Mouse (Mus musculus) liver, embryonic 13.5 days (tissue): ENCODE measurements around the gene Parva. TPM values are rescaled to one million over a fixed set of nuclear protein-coding genes. Genes with fewer than 3 reads are reported as not detected.

Source experiments
- ATAC-seq: fragments of 200-750 bp; cut with Nextera tagmentation; 2 replicates; pipeline ENCODE4 v1.8.0; 2017; ENCODE audit warnings: low read depth, mild to moderate bottlenecking, moderate number of reproducible peaks, moderate library complexity
- DNase-seq: peaks from one replicate; pipeline ENCODE4 v3.0.0; 2022
- H3K27ac ChIP-seq: fragments of 300-500 bp; sonication (generic); 2 replicates; pipeline ENCODE4 v1.5.1; 2015; ENCODE audit warnings: moderate library complexity, mild to moderate bottlenecking, inconsistent platforms
- H3K27me3 ChIP-seq: fragments of 300-500 bp; sonication (generic); 2 replicates; pipeline ENCODE4 v1.6.1; 2015; ENCODE audit warnings: mild to moderate bottlenecking, inconsistent platforms
- H3K36me3 ChIP-seq: fragments of 300-500 bp; sonication (generic); 2 replicates; pipeline ENCODE4 v1.6.1; 2015; ENCODE audit warnings: mild to moderate bottlenecking, inconsistent platforms
- H3K4me1 ChIP-seq: fragments of 300-500 bp; sonication (generic); replicated peaks from 2 replicates; pipeline ENCODE4 v1.6.1; 2015; ENCODE audit warnings: inconsistent platforms
- H3K4me2 ChIP-seq: fragments of 300-500 bp; sonication (generic); 2 replicates; pipeline ENCODE4 v1.6.1; 2015; ENCODE audit warnings: inconsistent platforms, mild to moderate bottlenecking, moderate library complexity
- H3K4me3 ChIP-seq: fragments of 300-500 bp; sonication (generic); replicated peaks from 2 replicates; pipeline ENCODE4 v1.5.1; 2015; ENCODE audit warnings: mild to moderate bottlenecking, inconsistent platforms
- H3K9ac ChIP-seq: fragments of 300-500 bp; sonication (generic); 2 replicates; pipeline ENCODE4 v1.6.1; 2015; ENCODE audit warnings: mild to moderate bottlenecking, inconsistent platforms
- H3K9me3 ChIP-seq: fragments of 300-500 bp; sonication (generic); replicated peaks from 2 replicates; pipeline ENCODE4 v1.6.1; 2016; ENCODE audit warnings: inconsistent platforms
- WGBS: fragments of 180-500 bp; shearing (Covaris S2); methylation state at CpG from one replicate; pipeline ENCODE4 v1.1.7; 2015; ENCODE audit not compliant: insufficient replicate concordance; 5-methylcytosine and 5-hydroxymethylcytosine counted together
- polyA plus RNA-seq: library from polyadenylated mRNA; unstranded; fragments of >200 nt; fragmentation: Nextera tagmentation; extraction: Ambion mirVana; gene quantifications from 2 replicates; pipeline ENCODE4 v1.2.1, GENCODE M21; 2015

The Parva gene
- polyA plus RNA-seq, 1 experiment from 2014 or later: 8.1 TPM

GRCm38 (mm10) chr7:112399425-112400170 lies 27.7 kb upstream of the Parva start:
- no peak overlapping the region for H3K4me2 ChIP-seq
- H3K4me3 ChIP-seq: no peak overlapping the region
- no peaks in the 10 kb centered on the region for H3K27me3 ChIP-seq
- ATAC-seq: no peak
- no peak overlapping the region for H3K27ac ChIP-seq
- 66% methylated on average over 7 of the region's 7 CpGs for WGBS
- H3K9ac ChIP-seq: no peak overlapping the region
- no peaks in the 10 kb centered on the region for H3K36me3 ChIP-seq
- DNase-seq: no peak
- H3K4me1 ChIP-seq: no peaks in the 10 kb centered on the region
- no peaks in the 10 kb centered on the region for H3K9me3 ChIP-seq

- 24% methylated on average over 6 of the region's 6 CpGs for WGBS
- Histone ChIP-seq H3K4me2 (no peak overlapping the region), H3K36me3 (no peaks in the 10 kb centered on the region), H3K9ac (no peak overlapping the region), H3K9me3 (no peaks in the 10 kb centered on the region), H3K27me3 (no peaks in the 10 kb centered on the region), H3K4me1 (no peaks in the 10 kb centered on the region), H3K27ac (no peak overlapping the region), H3K4me3 (no peak overlapping the region)
- DNase-seq: peak; percentile 17
- no peak for ATAC-seq
These were observed 27.1 kb upstream of the Parva start for GRCm38 (mm10) chr7:112400175-112400574.

DNA sequence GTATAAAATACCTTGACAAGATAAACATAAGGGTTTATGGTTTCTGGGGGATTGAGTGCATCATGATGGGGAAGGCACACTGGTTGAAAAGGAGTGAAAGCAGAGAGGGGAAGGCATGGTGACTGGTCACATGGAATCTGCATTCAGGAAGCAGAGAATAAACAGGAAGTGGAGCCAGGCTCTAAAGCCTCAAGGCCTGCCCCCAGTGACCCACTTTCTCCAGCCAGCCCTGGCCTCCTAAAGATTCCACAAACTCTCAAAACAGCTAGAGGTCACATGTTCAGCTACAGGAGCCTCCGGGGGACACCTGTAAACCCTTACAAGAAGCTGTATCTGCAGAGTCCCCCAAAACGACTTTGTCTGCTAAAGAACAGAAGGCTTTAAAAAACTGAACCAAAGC lies 22.2 kb upstream of the Parva start:
- H3K27ac ChIP-seq: no peak overlapping the region
- no peaks in the 10 kb centered on the region for H3K27me3 ChIP-seq
- DNase-seq (no peak), ATAC-seq (no peak)
- no peaks in the 10 kb centered on the region for H3K36me3 ChIP-seq
- H3K4me1 ChIP-seq: no peaks in the 10 kb centered on the region
- H3K4me2 ChIP-seq: no peak overlapping the region
- no peak overlapping the region for H3K4me3 ChIP-seq
- 15% methylated on average over 2 of the region's 2 CpGs for WGBS
- no peak overlapping the region for H3K9ac ChIP-seq
- no peaks in the 10 kb centered on the region for H3K9me3 ChIP-seq

DNA sequence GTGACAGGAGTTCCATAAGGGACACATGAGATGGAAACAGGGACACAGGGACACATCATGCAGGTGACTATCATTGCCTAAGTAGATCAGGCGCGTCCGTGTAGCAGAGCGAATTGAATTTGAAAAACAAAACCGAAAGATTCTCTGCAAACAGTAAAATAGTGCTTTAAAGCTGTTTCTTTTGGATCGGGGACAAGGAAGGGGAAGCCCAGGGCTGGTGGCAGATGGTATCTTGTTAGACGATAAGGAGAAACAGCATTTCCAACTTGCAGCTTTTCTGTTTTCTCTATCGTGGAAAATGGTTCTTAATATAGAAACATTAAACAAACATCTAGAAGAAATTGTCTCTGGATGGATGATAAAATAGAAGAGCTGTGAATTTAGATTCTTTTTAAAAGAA lies 21.7 kb upstream of the Parva start:
- H3K9me3 ChIP-seq: no peaks in the 10 kb centered on the region
- no peak overlapping the region for H3K27ac ChIP-seq
- H3K4me2 ChIP-seq: no peak overlapping the region
- no peaks in the 10 kb centered on the region for H3K4me1 ChIP-seq
- no peaks in the 10 kb centered on the region for H3K27me3 ChIP-seq
- H3K9ac ChIP-seq: no peak overlapping the region
- H3K36me3 ChIP-seq: no peaks in the 10 kb centered on the region
- H3K4me3 ChIP-seq: no peak overlapping the region
- ATAC-seq (no peak), DNase-seq (no peak)
- WGBS: 60% methylated on average over 8 of the region's 8 CpGs

DNA sequence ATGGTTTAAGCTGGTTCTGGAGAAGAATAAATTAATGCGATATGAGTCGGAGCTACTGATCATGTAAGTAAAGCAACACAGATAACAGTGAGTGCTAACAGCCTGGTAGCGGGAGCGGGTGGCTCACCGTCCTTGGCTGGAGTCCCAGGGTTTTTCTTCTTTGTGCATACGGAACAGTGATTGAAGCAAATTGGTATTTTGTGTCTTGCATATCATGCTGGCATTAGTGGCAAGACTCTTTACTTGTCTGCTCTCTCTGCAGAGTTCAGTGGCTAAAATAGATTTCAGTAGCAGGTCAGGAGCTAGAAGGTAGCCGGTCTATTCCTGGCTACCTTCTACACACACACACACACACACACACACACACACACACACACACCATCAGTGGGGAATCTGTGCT lies 19.7 kb upstream of the Parva start:
- Histone ChIP-seq H3K9me3 (no peaks in the 10 kb centered on the region), H3K27ac (no peak overlapping the region), H3K36me3 (no peaks in the 10 kb centered on the region), H3K27me3 (no peaks in the 10 kb centered on the region), H3K4me2 (no peak overlapping the region), H3K4me1 (no peaks in the 10 kb centered on the region), H3K9ac (no peak overlapping the region), H3K4me3 (no peak overlapping the region)
- 78% methylated on average over 7 of the region's 7 CpGs for WGBS
- ATAC-seq (no peak), DNase-seq (no peak)

DNA sequence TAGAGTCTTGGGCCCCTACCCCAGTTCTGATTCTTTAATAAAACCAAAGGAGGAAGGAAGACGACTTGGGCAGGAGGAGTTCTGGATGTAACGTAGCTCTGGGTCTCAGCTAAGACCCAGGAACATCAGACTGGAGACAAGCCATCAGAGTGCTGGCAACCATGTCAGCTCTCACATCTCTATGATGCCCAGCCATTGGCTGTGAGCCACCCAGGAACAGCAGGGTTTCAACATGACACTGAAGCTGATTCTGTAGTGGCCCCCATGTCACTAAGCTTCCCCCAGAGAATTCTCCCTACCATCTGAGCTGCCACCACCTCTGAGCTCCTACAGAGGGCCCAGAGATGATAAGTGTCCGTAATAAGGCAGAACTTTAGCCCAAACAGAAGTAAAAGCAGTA lies 17.3 kb upstream of the Parva start:
- H3K36me3 ChIP-seq: no peaks in the 10 kb centered on the region
- no peak for ATAC-seq
- no peak overlapping the region for H3K9ac ChIP-seq
- WGBS: 56% methylated on average over 3 of the region's 3 CpGs
- no peak overlapping the region for H3K27ac ChIP-seq
- H3K27me3 ChIP-seq: no peaks in the 10 kb centered on the region
- no peaks in the 10 kb centered on the region for H3K9me3 ChIP-seq
- H3K4me1 ChIP-seq: no peaks in the 10 kb centered on the region
- no peak overlapping the region for H3K4me3 ChIP-seq
- no peak overlapping the region for H3K4me2 ChIP-seq
- no peak for DNase-seq

DNA sequence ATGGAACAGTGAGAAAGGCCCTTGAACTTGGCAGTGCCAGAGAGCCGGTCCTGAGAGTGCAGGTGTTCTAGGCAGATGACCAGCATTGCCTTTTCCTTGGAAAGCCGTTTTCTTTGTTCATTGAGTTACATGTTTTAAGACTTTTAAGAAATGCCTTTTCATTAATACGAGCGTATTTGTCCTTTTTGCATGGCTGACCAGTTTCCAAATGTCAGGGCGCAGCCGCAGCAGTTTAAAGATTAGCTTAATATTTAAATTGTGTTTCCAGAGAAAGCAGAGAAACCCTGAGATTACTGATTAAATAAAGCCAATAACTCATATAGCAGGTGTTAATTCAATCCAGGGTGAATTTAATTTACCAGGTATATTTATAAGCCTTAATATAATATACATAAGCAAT lies 14.0 kb upstream of the Parva start:
- ATAC-seq: no peak
- Histone ChIP-seq H3K4me1 (no peaks in the 10 kb centered on the region), H3K9ac (no peak overlapping the region), H3K27ac (no peak overlapping the region), H3K27me3 (peaks cover 8% of the 10 kb centered on the region; the same call in 1 of the 2 replicates), H3K4me3 (no peak overlapping the region), H3K9me3 (no peaks in the 10 kb centered on the region), H3K36me3 (no peaks in the 10 kb centered on the region), H3K4me2 (no peak overlapping the region)
- no peak for DNase-seq
- WGBS: 70% methylated on average over 6 of the region's 6 CpGs

DNA sequence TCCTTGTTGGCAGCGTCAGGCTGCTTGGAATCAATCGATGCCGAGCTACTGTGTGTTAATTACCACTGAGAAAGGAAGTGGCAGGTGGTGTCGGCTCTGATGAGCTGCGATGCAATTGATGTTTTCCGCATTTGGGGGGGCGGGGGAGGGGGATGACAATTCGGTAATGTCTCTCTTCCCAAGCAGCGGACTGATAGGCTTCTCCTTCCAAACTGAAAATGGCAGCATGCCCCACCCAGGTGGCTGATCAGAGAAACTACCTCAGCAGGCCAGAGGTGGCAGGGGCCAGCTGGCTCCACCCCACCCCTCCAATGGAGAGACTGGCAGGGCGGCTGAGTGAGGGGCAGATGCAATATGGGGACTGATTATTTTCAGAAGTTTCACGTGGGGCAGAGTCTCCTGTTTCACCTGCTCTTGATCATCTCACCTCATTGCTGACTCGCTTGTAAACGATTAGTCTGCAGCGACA lies 11.2 kb upstream of the Parva start:
- no peak overlapping the region for H3K27ac ChIP-seq
- DNase-seq (no peak), ATAC-seq (no peak)
- WGBS: 18% methylated on average over 14 of the region's 14 CpGs
- H3K4me1 ChIP-seq: no peaks in the 10 kb centered on the region
- no peaks in the 10 kb centered on the region for H3K36me3 ChIP-seq
- no peak overlapping the region for H3K9ac ChIP-seq
- H3K9me3 ChIP-seq: no peaks in the 10 kb centered on the region
- no peak overlapping the region for H3K4me3 ChIP-seq
- H3K4me2 ChIP-seq: no peak overlapping the region
- peaks cover 8% of the 10 kb centered on the region; the same call in 1 of the 2 replicates for H3K27me3 ChIP-seq

DNA sequence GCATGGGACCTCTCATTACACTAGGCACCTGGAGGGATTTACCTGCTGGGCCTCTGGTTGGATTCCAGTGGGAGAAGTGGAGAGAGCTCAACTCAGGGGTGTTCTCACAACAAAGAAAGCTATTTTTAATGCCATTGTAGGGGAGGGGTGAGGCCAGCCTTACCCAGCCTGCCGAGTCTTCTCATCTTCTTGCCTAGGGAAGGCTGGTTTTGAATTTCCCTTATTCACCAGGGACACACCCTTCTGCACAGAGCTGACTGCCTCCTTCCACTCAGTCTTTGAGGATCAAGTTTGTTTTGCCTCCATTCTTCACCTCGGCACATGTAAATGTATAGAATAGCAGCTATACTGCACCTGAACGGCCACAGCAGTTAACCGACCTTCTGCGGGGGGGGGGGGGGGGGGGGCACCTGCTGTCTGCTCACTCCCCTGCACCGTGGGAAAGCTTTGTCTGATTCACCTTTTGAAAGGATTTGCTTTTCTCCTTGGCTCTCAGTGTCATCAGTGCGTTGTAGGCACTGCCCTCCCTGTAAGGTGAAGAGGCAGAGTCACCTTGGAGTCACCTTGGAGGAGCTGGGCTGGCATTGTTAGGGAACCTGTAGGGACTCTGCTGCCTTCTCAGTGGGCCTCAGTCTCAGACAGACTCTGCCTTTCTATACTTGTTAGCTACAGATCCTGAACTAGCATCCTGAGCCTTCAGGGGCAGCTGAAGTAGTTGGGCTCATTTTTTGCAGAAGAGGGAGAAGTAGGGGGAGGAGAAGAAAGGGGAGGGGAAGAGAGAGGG lies 10.4 kb upstream of the Parva start:
- Histone ChIP-seq H3K4me1 (no peaks in the 10 kb centered on the region), H3K27ac (no peak overlapping the region), H3K4me2 (no peak overlapping the region), H3K9me3 (no peaks in the 10 kb centered on the region), H3K27me3 (peaks cover 8% of the 10 kb centered on the region; the same call in 1 of the 2 replicates), H3K36me3 (no peaks in the 10 kb centered on the region), H3K4me3 (no peak overlapping the region), H3K9ac (no peak overlapping the region)
- DNase-seq (no peak), ATAC-seq (no peak)
- WGBS: 24% methylated on average over 7 of the region's 7 CpGs

DNA sequence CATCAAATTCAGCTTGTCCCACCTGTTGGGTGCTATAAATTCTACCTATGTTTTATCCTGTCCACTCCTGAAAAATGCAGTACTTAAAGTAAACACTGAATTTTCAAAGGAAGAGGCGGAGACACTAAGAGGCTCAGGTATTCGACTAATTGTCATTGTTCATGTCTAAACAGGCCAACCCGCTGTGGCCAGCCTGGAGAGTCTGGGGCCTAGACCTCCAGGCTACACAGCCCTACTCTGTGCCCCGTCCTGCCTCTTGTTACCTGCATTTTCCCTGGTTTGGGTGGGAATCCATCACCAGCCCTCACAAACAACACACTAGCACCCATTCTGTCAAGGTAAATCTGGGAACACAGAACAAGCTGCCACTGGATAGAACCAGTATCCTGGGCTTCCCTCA lies 9.7 kb upstream of the Parva start:
- H3K4me3 ChIP-seq: no peak overlapping the region
- H3K4me2 ChIP-seq: no peak overlapping the region
- 63% methylated on average over 4 of the region's 4 CpGs for WGBS
- H3K27me3 ChIP-seq: peaks cover 8% of the 10 kb centered on the region; the same call in 1 of the 2 replicates
- ATAC-seq (no peak), DNase-seq (no peak)
- no peaks in the 10 kb centered on the region for H3K36me3 ChIP-seq
- no peak overlapping the region for H3K27ac ChIP-seq
- no peak overlapping the region for H3K9ac ChIP-seq
- no peaks in the 10 kb centered on the region for H3K9me3 ChIP-seq
- H3K4me1 ChIP-seq: no peaks in the 10 kb centered on the region

DNA sequence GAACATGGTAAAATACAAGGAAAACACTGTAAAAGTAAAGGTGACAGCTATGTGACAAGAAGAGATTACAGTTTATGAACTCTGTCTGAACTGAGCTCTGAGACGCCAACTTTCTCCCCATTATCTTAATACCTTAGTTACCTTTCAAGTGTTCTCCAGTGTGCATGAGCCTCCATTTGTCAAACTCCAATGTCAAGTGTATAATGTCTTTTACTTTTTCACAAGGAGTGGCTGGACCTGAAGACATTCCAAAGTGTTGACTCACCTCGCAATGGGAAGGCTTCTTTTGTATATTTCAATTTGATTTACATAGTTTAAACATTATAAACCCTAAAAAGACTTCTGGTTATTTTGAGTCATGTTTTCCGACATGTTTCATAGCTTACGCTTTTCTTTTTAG lies 3.9 kb upstream of the Parva start:
- Histone ChIP-seq H3K27ac (no peak overlapping the region), H3K4me1 (no peaks in the 10 kb centered on the region), H3K27me3 (peaks cover 23% of the 10 kb centered on the region), H3K9ac (no peak overlapping the region), H3K36me3 (no peaks in the 10 kb centered on the region), H3K4me2 (no peak overlapping the region), H3K4me3 (no peak overlapping the region), H3K9me3 (no peaks in the 10 kb centered on the region)
- DNase-seq: no peak
- no peak for ATAC-seq
- WGBS: 70% methylated on average over 4 of the region's 4 CpGs
